Mouse (Mus musculus) right cerebral cortex, postnatal 4 days (tissue): ENCODE results near the gene Gm10964.
A peak's percentile ranks its signal among the peaks of the same experiment; 100 is the strongest.
"Not testable (repeated sequence)": the region's sequence is repeated elsewhere in the genome, so short reads cannot be mapped to it uniquely, and the experiment has no call there.

Source experiments
- DNase-seq: peaks from one replicate; pipeline ENCODE4 v3.0.0-alpha.2; 2022

Gene Gm10964

GRCm38 (mm10) chr3:103780271-103780670, 41.1 kb downstream of the Gm10964 start:
- no peak for DNase-seq

DNA sequence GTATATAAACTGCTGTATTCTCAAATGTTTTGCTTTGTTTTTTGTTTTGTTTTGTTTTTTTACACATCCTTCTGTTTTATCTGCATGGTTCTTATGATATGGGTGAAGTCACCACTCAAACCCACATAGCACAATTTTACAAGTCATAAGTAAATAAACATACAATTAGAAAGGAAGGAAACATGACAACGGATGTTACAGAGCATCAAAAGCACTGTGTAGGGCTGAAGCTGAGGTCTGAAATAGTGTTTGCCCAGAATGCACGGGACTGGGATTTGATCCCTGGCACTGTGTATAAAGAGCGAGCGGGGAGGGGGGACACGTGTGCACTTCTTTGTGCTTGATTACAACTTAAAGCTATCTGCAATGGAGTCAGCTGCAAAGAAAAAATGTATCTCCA, 41.6 kb downstream of the Gm10964 start:
- DNase-seq, result no peak

GRCm38 (mm10) chr3:103782844-103783609, 43.9 kb downstream of the Gm10964 start:
- no peak for DNase-seq

- no peak for DNase-seq
Observed at GRCm38 (mm10) chr3:103787225-103787624, 48.1 kb downstream of the Gm10964 start.

- no peak for DNase-seq
Observed at GRCm38 (mm10) chr3:103789096-103789495, 49.9 kb downstream of the Gm10964 start.

- DNase-seq, result no peak
Observed at GRCm38 (mm10) chr3:103789891-103790345, 50.8 kb downstream of the Gm10964 start.

DNA sequence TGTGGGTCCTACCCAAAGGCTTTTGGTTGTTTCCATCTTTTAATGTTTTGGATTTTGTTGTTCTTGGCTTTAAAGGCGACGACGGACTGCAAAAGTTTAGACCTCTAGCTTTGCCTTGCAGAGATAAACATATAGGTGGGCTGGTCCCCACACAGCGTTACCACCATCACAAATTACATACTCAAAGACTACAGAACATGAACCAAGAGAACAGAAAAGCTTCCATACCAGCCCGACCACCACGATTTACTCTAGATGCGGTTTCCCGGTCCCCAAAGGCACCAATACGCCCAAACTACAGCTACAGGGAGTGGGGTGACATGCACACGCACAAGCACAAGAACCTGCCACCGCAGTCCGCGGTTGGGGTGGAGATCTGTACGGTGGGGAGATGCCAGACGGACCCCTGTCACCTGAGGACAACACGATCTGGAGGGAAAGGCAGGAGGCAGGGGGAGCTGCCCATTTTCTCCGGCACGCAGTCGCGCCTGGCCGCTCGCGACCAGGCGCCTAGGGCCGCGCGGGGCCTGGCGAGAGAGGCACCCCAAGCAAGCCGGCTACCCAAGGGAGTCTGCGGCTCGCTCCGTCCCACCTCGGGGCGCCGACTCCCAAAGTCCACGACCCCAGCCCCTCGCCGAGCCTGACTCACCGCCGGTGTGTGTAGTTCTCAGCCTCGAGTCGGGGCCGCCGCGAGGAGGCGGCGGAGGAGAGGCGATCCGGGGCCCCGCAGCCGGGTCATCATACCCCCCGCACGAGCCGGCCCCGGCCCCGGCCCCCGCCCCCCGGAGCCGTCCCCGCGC, 51.4 kb downstream of the Gm10964 start:
- peak; percentile 43 for DNase-seq

DNA sequence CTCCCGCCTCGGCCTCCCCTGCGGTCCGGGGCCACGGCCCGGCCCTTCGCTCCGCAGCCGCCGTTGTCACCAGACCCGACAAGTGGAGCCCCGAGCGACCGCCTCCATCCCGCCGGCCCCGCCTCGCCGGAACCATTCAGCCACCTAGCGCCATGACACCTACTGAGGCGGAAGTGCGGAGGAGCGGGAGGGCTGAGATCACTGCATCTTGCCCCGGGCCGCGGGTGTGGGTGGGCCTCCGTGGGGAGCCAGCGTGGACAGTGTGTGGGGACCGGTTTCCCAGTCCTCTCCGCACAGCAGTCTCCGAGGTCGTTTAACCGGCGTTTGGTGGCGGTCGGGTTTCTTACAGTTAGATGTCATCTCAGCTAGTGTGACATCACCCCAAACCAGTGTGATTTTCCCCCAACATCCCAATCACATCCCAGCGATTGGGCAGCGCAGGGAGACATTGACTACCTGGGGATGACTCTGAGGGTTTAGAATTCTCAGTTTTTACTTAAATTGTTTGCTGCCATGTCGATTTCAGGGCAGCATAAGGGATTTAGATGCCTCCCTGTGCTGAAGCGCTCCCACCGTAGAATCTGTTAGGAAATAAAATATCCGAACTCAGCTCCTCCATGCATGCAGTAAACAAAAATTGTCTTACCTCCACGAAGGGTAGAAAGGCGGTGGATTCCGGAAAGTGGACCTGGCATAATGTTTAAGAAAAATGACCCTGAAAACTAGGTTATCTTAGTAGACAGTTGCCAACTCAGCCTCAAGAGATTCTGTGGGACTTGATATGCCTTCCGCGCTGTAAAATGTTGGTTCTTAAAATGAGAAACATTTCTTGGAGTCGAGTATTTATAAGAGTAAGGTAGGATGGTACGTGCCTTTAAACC, 52.3 kb downstream of the Gm10964 start, which contains the start of gene Hipk1:
Gene Hipk1 (minus strand): TSS at position 334 of the 881 bp plus-strand sequence.
- peak; percentile 89 for DNase-seq

DNA sequence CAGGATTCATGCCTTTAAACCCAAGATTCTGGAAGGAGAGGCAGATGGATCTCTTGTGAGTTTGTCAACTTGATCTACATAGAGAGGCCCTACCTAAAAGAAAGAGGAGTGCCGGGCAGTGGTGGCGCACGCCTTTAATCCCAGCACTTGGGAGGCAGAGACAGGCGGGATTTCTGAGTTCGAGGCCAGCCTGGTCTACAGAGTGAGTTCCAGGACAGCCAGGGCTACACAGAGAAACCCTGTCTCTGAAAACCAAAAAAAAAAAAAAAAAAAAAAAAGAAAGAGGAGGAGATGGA, 52.9 kb downstream of the Gm10964 start:
- not testable (repeated sequence) for DNase-seq

- DNase-seq, result no peak
Observed at GRCm38 (mm10) chr3:103792566-103792965, 53.4 kb downstream of the Gm10964 start.
